Mouse (Mus musculus) R1 (cell line): Measurements from ENCODE around the gene Gaa.
"Not testable (repeated sequence)": the region's sequence is repeated elsewhere in the genome, so short reads cannot be mapped to it uniquely, and the experiment has no call there.

Experiments used
- DNase-seq: peaks from one replicate; pipeline ENCODE4 v3.0.0-alpha.2; 2018; ENCODE audit warnings: low read depth, low spot score

Gaa gene

DNA sequence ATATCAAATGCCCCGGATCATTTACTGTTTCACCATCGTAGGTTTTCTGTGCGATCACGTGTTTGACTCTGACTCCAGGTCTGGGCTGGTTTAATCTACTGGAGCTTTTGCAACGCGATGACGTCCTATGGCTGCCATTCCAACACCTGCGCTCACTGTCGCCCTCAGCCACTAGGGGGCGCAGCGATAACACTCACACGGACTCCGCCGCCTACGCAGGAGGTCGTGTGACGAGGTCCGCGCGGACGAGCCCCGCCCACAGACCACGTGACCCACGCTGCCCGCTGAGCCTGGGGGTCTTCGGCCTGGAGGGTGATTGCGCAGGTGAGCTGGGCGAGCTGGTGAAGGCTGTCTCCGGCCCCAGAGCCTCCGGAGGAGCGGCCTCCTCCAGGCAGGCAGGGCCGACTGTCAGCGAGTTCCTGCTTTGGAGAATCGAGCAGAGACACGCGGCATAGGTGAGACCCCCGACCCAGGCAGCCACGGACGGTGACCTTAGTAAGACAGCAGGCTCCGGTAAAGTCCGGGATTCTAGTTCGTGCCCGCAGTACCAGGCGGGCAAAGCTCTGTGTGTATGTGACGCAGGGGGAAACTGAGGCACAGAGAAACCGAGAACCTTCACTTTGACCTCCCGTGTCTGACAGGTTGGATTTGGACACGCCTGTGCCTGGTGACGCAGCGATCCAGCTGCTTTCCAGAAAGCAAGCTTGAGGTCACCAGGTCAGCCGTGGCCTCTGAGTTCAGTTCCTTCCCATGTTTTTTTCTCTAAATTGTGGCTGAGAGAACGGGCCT lies at the start of gene Gaa:
TSS of gene Gaa (plus strand) at position 120 of the 789 bp plus-strand sequence.
- DNase-seq = peak; percentile 94

DNA sequence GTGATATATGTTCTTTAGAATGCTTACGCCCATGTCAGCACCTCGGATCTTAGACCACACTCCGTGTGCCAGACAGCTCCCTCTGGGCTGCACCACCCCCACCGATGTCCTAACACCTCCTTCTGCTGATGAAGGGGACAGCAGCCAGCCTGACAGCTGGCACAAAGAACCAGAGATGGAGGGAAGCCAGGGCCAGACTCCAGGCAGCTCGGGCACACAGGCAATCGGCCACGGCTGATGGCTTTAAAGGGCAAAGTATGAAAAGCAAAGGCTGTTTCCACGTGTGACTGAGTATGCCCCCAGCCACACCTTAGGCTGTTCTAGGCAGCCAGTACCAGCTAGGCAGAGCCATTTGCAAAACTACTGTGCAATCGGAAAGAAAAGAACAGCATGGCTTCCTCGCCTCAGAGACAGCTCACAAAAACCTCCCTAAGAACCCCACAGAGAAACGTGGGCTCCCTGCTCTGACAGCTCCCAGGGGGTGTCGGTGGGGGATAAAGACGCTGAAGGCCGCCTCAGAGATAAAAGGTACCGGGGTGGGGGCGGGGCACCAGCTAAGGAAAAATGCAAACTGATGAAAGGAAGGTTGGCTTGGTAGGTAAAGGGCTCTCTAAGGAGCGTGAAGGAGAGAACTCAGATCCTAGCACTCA lies 47.7 kb upstream of the Gaa start:
- DNase-seq = peak; percentile 60

DNA sequence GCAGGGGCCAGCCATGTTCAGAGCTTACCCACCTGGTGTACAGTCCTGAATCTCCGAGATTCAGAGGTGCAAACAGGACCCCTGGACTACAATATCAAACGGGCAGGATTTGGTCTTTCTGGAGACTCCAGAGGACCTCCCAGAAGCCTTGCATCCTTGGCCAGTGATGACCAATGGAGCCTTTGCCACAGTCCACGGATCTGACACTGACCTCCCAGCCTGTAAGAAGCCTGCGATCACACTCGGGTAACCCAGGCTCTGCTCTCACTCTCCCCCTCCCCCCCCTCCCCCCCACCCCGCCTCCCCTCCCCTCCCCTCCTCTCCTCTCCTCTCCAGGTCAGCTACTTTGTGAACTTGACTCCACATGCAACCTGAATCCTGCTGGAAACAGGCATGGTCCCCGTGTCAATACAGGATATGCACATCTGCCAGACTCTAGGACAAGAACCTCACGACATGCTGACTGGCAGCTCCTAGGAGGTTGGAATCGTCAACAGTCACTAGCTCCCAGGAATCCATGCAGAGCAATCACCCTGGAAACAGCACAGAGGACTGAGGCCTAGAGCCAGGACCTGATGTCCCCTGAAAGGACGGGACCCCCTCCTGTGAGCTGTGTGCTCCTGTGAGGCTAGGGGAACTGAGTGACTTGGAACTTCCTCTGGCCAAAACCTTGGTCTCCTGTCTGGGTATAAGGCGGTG lies 45.7 kb upstream of the Gaa start:
- no peak for DNase-seq

DNA sequence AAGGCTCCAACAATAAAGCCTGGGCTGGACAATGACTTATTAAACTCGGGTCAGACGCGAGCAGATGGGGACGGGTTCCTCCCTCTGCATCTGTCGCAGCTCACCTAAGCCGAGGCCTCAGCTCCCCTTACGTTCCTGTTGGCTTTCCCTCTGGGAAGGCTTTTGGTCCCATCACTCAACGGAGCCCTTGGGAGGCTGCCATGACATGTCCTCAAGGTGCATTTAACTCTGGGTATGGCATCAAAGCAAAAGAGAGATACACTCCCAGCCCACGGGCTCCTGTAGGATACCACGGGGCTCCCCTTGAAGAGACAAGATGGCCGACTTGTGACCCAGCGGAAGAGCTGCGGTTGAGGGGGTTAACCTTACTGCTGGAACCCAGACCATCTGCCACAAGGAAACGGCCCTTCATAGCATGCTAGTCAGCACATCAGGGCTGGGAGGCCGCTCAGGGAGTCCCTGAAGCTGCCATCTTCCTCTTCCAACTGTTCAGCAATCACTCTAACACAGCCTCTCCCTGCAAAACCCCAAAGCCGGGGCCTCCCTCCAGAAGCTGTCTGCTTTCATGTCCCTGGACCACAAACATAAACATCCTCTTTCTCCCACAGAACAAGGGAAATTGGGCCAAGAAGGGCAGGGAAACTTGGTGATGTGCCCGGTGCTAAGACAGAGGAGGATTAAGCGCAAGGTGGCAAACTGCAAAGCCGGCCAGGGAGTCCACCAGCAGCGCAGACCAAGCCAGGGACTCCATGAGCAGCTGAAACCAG lies 44.4 kb upstream of the Gaa start:
- no peak for DNase-seq

DNA sequence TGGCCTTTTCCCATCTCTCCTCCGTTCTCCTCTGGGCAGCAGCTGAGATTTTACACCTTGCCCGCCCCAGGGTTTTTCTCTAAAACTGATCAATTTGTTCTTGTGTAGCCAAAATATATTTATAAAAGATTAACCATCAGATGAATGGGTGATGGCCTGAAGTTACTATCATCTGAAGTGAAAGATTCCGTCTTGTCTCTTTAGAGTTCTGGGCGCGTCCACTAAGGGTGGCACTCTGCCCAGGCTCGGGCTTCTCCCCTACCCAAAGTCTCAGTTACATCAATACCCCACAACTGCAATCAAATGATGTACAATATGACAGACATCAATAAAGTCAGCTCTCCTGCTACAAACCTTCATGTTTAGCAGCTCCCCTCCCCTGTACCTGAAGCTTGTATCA lies 42.8 kb upstream of the Gaa start:
- DNase-seq = no peak

DNA sequence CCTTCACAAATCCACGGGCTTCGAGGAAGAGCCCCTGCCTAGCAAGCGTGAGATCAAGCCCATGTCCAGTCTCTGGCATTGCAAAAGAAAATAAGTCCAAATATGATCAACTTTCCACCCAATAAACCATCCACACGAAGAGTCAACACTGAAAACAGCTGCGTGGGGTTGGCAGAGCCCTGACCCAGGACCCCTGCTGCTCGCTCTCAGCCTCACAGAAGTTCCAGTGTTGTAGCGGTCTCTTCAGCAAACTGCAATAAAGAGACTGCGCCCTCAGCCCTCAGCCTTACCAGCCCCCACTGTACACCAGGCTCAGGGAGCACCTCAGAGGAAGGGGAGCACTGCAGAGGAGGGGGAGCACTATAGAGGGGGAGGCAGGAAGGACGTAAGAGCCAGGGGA lies 42.1 kb upstream of the Gaa start:
- no peak for DNase-seq

DNA sequence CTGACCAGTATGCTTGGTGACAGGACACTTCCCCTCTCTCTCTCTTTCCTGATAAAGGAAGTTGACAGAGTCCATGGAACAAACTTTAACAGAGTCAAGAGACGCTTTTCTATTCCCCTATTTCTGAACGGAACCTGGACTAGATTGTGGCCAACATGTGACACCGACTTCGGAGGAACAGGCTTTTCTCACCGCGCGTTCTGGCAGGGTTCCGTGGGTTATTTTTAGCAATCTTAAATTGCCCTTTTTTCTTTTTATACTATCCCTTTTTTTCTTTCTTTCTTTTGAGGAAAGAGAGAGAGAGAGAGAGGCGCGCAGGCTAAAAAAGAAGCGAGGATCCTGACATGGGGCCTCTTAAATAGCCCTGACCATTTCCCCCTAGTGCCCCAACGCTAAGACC lies 40.1 kb upstream of the Gaa start:
- no peak for DNase-seq

DNA sequence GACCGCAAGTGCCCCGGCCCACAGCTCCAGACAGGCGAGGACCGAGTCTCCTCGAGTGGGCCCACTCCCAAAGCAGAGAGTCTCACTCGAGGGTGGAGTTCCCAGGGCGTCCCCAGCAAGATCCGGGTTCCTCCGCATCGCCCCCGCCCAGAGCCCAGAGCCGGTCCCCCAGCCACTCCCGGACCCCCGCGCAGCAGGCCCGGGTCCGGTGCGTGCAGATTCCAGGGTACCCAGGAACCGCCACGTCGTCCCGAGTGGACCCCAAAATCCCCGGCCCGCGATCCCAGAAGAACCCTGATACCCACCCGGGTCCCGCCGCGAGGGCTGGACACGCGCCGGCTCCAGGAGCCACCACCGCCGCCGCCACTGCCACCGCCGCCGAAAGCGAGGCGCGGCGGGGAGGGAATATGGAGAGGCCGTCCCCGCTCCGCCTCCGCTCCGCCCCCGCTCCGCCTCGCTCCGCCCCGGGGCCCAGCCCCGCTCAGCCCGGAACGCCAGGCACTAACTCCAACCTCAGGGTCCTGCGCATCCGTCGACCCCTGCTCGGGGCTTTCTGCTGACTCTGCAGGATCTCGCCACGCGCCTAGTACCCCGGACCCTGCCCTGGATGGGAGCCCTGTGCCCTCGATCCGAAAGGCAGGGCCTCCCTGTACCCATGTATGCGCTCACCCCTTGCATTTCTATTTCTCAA lies 39.5 kb upstream of the Gaa start, which contains the start of the genes Tbc1d16 and Ccdc40:
TSS of gene Tbc1d16 (minus strand) at position 409 of the 691 bp plus-strand sequence.
TSS of gene Ccdc40 (plus strand) at position 482 of the 691 bp plus-strand sequence.
- DNase-seq = peak; percentile 68

DNA sequence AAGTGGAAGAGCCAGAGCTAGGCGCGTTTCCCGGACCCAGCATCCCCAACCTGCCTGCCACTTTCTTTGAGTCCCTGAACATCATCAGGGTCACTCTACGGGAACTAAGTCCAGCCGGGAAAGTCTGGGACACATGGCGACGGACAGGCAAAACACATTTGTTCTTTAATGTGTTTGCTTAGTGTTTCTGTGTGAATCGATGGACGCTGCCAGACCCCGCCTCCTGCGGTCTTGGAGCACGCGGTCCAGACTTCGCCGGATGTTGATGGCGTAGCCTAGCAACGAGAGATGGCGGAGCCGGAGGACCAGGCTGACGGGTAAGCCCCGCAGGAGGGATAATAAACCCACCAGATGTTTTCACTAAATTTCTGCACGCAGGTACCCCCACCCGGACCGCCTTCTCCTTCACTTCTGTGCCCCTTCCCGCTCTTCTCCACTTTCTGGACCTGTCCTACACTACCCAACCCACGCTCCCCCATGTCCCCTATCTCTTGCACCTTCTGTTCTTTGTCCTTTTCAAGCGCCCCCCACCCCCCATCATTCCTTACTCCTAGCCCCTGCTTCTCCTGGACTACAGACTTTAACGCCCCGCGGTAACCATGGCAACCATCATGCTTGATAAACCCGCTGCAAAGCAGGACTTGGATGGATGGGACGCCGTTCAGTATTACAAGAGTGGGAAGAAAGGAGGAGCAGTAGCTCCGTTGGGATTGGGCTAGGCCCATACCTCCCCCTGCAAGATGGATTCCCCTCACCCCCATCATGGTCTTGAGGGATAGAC lies 38.7 kb upstream of the Gaa start:
- DNase-seq = peak; percentile 82

DNA sequence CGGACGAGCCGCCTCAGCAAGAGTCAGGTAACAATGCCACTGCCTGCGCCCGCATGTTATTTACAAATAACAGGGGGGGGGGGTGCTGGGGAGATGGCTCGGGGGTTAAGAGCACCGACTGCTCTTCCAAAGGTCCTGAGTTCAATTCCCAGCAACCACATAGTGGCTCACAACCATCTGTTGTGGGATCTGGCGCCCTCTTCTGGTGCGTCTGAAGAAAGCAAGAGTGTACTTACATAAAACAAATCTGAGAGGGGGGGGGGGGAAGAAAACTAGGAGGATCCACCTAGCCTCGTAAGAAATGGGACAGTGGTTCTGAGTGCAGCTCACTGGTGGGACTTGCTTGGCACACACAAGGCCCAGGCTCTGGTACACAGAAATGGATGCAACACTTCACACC lies 32.9 kb upstream of the Gaa start:
- DNase-seq = peak; percentile 54

DNA sequence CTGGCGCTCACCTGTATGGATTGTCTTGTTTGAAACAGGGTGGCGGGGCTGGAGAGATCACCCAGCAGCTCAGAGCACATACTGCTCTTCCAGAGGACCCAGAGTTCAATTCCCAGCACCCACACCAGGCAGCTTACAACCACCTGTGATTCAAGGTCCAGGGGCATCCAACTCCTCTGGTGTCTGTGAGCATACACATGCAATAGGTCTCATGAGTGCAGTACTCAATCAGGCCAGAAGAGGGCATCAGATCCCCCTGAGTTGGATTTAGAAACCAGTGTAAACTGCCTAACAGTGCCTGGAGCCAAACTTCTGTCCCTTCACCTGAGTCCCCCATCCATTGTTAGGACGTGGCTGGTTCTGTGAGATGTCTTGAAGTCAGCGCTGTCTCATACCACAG lies 32.1 kb upstream of the Gaa start:
- DNase-seq = peak; percentile 88

DNA sequence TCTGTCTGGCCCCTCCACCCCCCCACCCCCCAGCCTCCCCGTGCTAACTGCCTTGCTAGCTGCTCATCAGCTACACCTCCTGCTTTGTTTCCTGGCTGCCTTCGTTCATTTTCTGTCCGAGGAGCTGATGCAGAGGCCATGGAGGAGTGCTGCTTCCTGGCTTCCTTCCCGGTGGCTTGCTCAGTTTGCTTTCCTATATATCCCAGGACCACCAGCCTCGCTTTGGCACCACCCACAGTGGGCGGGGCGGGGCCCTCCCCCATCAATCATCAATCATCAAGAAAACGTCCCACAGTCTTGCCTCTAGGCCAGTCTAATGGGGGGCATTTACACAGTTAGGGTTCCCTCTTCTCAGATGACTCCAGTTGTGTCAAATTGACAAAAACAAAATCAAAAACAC lies 31.3 kb upstream of the Gaa start:
- DNase-seq = no peak

DNA sequence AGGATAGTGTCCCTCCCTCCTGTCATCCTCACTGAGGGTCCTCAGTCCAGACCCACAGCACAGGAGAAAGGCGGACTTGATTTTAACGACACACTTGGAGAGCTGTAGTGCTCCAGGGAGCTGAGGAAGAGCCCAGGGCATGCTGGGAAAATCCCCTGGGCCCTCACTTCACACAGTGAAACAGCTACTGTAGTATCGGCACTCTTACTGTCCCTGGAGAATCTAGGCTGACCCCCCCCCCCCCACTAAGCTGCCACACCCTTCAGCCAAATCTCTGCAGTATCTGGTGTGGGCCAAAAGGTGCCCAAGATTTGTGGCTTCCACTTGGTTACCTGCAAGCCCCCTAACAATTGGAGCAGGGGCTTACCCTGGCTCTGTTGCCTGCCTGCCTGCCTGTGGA lies 30.7 kb upstream of the Gaa start:
- DNase-seq = no peak

DNA sequence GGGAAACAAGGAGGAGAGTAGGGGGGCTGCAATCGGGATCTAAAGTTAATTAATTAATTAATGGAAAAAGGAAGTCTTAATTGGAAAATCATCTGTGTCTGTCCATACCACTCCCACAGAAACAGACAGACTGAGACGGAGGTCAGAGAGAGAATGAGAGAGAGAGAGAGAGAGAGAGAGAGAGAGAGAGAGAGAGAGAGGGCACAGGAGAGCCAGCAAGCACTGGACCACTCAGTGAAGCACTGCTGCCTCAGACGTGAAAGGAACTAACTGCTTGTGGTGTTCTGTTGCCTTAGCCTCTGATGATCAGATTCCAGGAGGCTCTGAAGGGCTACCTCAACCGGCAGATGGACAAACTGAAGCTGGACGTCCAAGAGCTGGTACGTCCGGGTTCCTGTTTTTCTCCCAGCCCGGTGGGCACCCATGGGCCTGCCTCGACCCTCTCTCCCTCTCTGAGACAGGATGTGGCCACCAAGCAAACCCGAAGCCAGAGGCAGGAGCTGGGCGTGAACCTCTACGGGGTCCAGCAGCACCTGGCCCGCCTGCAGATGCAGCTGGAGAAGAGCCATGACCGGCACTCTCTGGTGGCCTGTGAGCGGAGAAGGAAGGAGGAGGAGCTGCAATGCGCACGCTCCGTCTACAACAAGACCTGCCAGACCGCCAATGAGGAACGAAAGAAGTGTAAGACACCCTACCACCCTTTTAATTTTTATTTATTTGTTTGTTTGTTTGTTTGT lies 30.0 kb upstream of the Gaa start:
- peak; percentile 69 for DNase-seq

DNA sequence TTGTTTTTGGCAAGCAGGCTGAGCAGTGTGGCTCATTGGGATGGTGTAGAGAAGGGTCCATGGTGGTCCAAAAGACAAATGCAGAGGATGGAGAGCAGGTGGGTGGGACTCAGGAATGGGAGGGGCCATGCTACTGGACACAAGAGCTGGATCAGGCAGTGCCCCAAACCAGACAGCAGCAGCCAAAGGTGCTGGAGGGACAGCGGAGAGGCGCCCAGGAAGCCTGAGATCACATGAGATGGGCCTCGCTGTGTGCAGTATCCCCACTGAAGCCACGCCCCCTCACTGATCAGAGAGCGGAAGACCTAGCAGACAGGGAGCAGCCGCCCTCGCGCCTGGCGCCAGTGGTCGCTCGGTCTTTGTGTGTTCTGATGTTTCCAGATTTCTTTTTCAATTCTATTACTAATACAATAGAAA lies 29.4 kb upstream of the Gaa start:
- peak; percentile 83 for DNase-seq

DNA sequence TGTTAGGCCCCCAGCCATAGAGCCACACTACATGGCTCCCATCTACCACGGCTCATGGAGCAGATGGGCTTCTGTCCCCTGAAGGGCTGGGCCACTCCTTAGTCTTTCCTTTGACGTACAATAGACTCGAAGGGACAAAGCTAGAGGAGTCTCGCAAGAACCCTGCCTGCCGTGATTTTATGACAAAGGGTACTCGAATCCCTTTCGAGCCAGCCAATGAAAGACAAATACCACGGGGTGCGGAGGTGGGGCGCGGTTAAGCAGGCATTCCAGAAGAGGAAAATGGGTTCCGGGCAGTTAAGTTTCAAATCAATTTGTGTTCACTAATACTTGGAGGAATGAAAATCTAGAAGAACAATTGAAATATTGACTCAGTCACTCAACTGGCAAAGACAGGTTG lies 28.2 kb upstream of the Gaa start:
- peak; percentile 96 for DNase-seq

DNA sequence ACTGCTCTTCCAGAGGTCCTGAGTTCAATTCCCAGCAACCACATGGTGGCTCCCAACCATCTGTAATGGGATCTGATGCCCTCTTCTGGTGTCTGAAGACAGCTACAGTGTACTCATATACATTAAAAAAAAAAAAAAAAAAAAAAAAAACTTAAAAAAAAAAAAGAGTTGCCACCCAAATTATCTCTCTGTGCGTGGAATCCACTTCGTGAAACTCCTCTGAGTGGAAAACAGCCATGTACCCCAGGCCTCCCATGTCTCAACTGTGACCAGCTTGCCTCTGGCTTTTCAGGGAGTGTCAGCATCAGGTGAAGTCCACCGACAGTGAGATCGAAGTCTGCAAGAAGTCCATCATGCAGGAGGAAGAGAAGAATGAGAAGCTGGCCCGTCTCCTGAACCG lies 22.1 kb upstream of the Gaa start:
- DNase-seq = not testable (repeated sequence)

DNA sequence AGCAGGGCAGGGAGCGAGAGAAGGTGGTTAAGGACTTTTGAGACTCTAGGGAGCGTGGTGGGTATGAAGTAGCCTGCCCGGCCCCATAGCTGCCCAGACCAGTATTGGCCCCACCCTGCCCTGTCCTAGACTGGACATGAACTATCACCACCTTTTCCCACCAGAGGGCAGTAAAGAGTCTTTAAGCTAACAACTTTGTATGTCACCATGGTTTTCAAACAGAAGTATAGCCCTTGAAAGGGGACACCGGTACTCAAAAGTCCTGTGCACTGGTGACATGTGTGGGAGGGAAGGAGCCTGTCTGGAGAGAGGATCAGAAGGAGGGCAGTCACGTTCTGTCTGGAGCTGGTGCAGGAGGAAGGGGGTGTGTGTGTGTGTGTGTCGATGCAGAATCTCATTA lies 18.7 kb upstream of the Gaa start:
- peak; percentile 76 for DNase-seq

DNA sequence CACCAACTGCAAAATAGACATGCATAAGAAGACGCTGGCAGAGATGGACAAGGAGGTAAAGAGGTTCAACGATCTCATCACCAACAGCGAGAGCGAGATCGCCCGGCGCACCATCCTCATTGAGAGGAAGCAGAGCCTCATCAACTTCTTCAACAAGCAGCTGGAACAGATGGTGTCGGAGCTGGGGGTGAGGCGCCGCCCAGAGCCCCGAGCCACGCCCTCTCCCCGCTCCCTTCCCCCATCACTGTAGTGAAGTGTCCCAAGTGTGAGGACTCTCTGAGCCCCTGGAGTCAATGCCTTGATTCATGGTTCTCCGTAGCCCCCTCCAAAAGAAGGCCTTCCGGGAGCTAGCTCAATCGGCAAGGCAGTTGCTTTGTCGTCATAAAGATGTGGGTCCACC lies 16.7 kb upstream of the Gaa start:
- no peak for DNase-seq
